Mouse (Mus musculus) neural tube, embryonic 13.5 days (tissue): ENCODE measurements around the gene Pxn. TPM values are rescaled to one million over a fixed set of nuclear protein-coding genes. Genes with fewer than 3 reads are reported as not detected.

Experiments used
- ATAC-seq: fragments of 200-750 bp; cut with Nextera tagmentation; 2 replicates; pipeline ENCODE4 v1.8.0; 2017; ENCODE audit warnings: low read depth, mild to moderate bottlenecking, moderate TSS enrichment, moderate library complexity
- H3K27ac ChIP-seq: fragments of 300-500 bp; sonication (generic); replicated peaks from 2 replicates; pipeline ENCODE4 v1.5.1; 2015; ENCODE audit warnings: moderate library complexity, mild to moderate bottlenecking, inconsistent platforms
- H3K27me3 ChIP-seq: fragments of 300-500 bp; sonication (generic); 2 replicates; pipeline ENCODE4 v1.6.1; 2015; ENCODE audit warnings: mild to moderate bottlenecking, inconsistent platforms
- H3K36me3 ChIP-seq: fragments of 300-500 bp; sonication (generic); 2 replicates; pipeline ENCODE4 v1.6.1; 2015; ENCODE audit warnings: mild to moderate bottlenecking, inconsistent platforms
- H3K4me1 ChIP-seq: fragments of 300-500 bp; sonication (generic); replicated peaks from 2 replicates; pipeline ENCODE4 v1.6.1; 2015; ENCODE audit warnings: inconsistent platforms
- H3K4me2 ChIP-seq: fragments of 300-500 bp; sonication (generic); 2 replicates; pipeline ENCODE4 v1.6.1; 2015; ENCODE audit warnings: inconsistent platforms, mild to moderate bottlenecking, moderate library complexity
- H3K4me3 ChIP-seq: fragments of 300-500 bp; sonication (generic); 2 replicates; pipeline ENCODE4 v1.5.1; 2015; ENCODE audit warnings: mild to moderate bottlenecking, inconsistent platforms
- H3K9ac ChIP-seq: fragments of 300-500 bp; sonication (generic); 2 replicates; pipeline ENCODE4 v1.6.1; 2015; ENCODE audit warnings: moderate library complexity, mild to moderate bottlenecking, inconsistent platforms
- H3K9me3 ChIP-seq: fragments of 300-500 bp; sonication (generic); 2 replicates; pipeline ENCODE4 v1.6.1; 2016; ENCODE audit warnings: inconsistent platforms
- WGBS: fragments of 180-500 bp; shearing (Covaris S2); methylation state at CpG from one replicate; pipeline ENCODE4 v1.1.7; 2015; 5-methylcytosine and 5-hydroxymethylcytosine counted together
- polyA plus RNA-seq: library from polyadenylated mRNA; unstranded; fragments of >200 nt; fragmentation: Nextera tagmentation; extraction: Ambion mirVana; gene quantifications from 2 replicates; pipeline ENCODE4 v1.2.1, GENCODE M21; 2015

Gene Pxn
- polyA plus RNA-seq, 1 experiment from 2014 or later: 26.5 TPM

GRCm38 (mm10) chr5:115524471-115524870, 18.0 kb downstream of the Pxn start:
- ATAC-seq: no peak
- Histone ChIP-seq H3K4me2 (no peak overlapping the region), H3K9me3 (no peaks in the 10 kb centered on the region), H3K4me1 (peaks cover 41% of the 10 kb centered on the region), H3K9ac (no peak overlapping the region), H3K36me3 (no peaks in the 10 kb centered on the region), H3K27me3 (no peaks in the 10 kb centered on the region), H3K27ac (no peak overlapping the region), H3K4me3 (no peak overlapping the region)
- WGBS: 50% methylated on average over 12 of the region's 12 CpGs

GRCm38 (mm10) chr5:115525416-115525815, 18.9 kb downstream of the Pxn start:
- Histone ChIP-seq H3K9me3 (no peaks in the 10 kb centered on the region), H3K4me2 (no peak overlapping the region), H3K4me1 (peaks cover 51% of the 10 kb centered on the region), H3K36me3 (no peaks in the 10 kb centered on the region), H3K4me3 (no peak overlapping the region), H3K9ac (no peak overlapping the region), H3K27me3 (no peaks in the 10 kb centered on the region), H3K27ac (no peak overlapping the region)
- WGBS: 98% methylated on average over 4 of the region's 4 CpGs
- ATAC-seq: no peak

GRCm38 (mm10) chr5:115525943-115526342, 19.5 kb downstream of the Pxn start:
- H3K27me3 ChIP-seq: no peaks in the 10 kb centered on the region
- H3K4me2 ChIP-seq: no peak overlapping the region
- H3K4me3 ChIP-seq: no peak overlapping the region
- no peaks in the 10 kb centered on the region for H3K9me3 ChIP-seq
- peaks cover 56% of the 10 kb centered on the region for H3K4me1 ChIP-seq
- no peaks in the 10 kb centered on the region for H3K36me3 ChIP-seq
- no peak overlapping the region for H3K27ac ChIP-seq
- 86% methylated on average over 9 of the region's 9 CpGs for WGBS
- no peak overlapping the region for H3K9ac ChIP-seq
- ATAC-seq: no peak

- Histone ChIP-seq H3K4me2 (no peak overlapping the region), H3K9ac (no peak overlapping the region)
- 87% methylated on average over 17 of the region's 17 CpGs for WGBS
Measured at GRCm38 (mm10) chr5:115526456-115527202, 20.2 kb downstream of the Pxn start.

GRCm38 (mm10) chr5:115528128-115528527, 21.7 kb downstream of the Pxn start:
- Histone ChIP-seq H3K4me2 (no peak overlapping the region), H3K36me3 (no peaks in the 10 kb centered on the region), H3K9ac (no peak overlapping the region), H3K9me3 (no peaks in the 10 kb centered on the region), H3K27ac (no peak overlapping the region), H3K4me1 (peaks cover 66% of the 10 kb centered on the region), H3K4me3 (no peak overlapping the region), H3K27me3 (no peaks in the 10 kb centered on the region)
- 89% methylated on average over 5 of the region's 5 CpGs for WGBS
- ATAC-seq: no peak

More at GRCm38 (mm10) chr5:115526456-115527202, 20.2 kb downstream of the Pxn start:
- no peaks in the 10 kb centered on the region for H3K9me3 ChIP-seq
- ATAC-seq: no peak
- H3K27me3 ChIP-seq: no peaks in the 10 kb centered on the region
- H3K4me1 ChIP-seq: peaks cover 63% of the 10 kb centered on the region
- H3K27ac ChIP-seq: no peak overlapping the region
- no peak overlapping the region for H3K4me3 ChIP-seq
- no peaks in the 10 kb centered on the region for H3K36me3 ChIP-seq

- Histone ChIP-seq H3K4me3 (no peak overlapping the region), H3K27me3 (no peaks in the 10 kb centered on the region), H3K9ac (no peak overlapping the region), H3K36me3 (no peaks in the 10 kb centered on the region), H3K4me2 (no peak overlapping the region), H3K9me3 (no peaks in the 10 kb centered on the region), H3K4me1 (peaks cover 64% of the 10 kb centered on the region), H3K27ac (peak overlapping the region; percentile 79; the same call in 1 of the 2 replicates)
- ATAC-seq: no peak
- WGBS: 75% methylated on average over 8 of the region's 8 CpGs
Measured at GRCm38 (mm10) chr5:115529364-115529741, 22.9 kb downstream of the Pxn start.

GRCm38 (mm10) chr5:115529742-115530446, 23.4 kb downstream of the Pxn start:
- Histone ChIP-seq H3K27me3 (no peaks in the 10 kb centered on the region), H3K9me3 (no peaks in the 10 kb centered on the region), H3K4me2 (no peak overlapping the region), H3K27ac (peak overlapping the region; percentile 79), H3K36me3 (no peaks in the 10 kb centered on the region), H3K4me1 (peaks cover 64% of the 10 kb centered on the region), H3K4me3 (no peak overlapping the region), H3K9ac (no peak overlapping the region)
- WGBS: 69% methylated on average over 7 of the region's 7 CpGs
- no peak for ATAC-seq

GRCm38 (mm10) chr5:115530447-115530809, 24.0 kb downstream of the Pxn start:
- Histone ChIP-seq H3K9ac (no peak overlapping the region; the same call in 1 of the 2 replicates), H3K4me2 (no peak overlapping the region), H3K27ac (peak overlapping the region; percentile 79), H3K4me3 (no peak overlapping the region), H3K36me3 (no peaks in the 10 kb centered on the region), H3K4me1 (peaks cover 64% of the 10 kb centered on the region), H3K27me3 (no peaks in the 10 kb centered on the region), H3K9me3 (no peaks in the 10 kb centered on the region)
- no peak for ATAC-seq
- 56% methylated on average over 8 of the region's 8 CpGs for WGBS

GRCm38 (mm10) chr5:115531671-115532270, 25.3 kb downstream of the Pxn start:
- Histone ChIP-seq H3K36me3 (no peaks in the 10 kb centered on the region), H3K27ac (peak overlapping the region; percentile 79), H3K9me3 (no peaks in the 10 kb centered on the region), H3K27me3 (no peaks in the 10 kb centered on the region), H3K4me2 (peak overlapping the region; percentile 22; the same call in 1 of the 2 replicates), H3K9ac (peak overlapping the region; percentile 41; the same call in 1 of the 2 replicates), H3K4me1 (peaks cover 67% of the 10 kb centered on the region), H3K4me3 (no peak overlapping the region)
- peak; percentile 55 for ATAC-seq
- whole genome bisulfite sequencing: 35% methylated on average over 18 of the region's 18 CpGs

GRCm38 (mm10) chr5:115534290-115534731, 27.8 kb downstream of the Pxn start:
- ATAC-seq: no peak
- 30% methylated on average over 16 of the region's 16 CpGs for WGBS
- H3K4me1 ChIP-seq: peaks cover 76% of the 10 kb centered on the region

GRCm38 (mm10) chr5:115534856-115535255, 28.4 kb downstream of the Pxn start:
- no peak overlapping the region for H3K9ac ChIP-seq
- no peaks in the 10 kb centered on the region for H3K27me3 ChIP-seq
- ATAC-seq: no peak
- peaks cover 70% of the 10 kb centered on the region for H3K4me1 ChIP-seq
- WGBS: 55% methylated on average over 8 of the region's 8 CpGs
- no peak overlapping the region for H3K27ac ChIP-seq
- H3K4me2 ChIP-seq: no peak overlapping the region
- H3K9me3 ChIP-seq: no peaks in the 10 kb centered on the region
- no peak overlapping the region for H3K4me3 ChIP-seq
- H3K36me3 ChIP-seq: no peaks in the 10 kb centered on the region

More at GRCm38 (mm10) chr5:115534290-115534731, 27.8 kb downstream of the Pxn start:
- no peak overlapping the region for H3K4me3 ChIP-seq
- H3K36me3 ChIP-seq: no peaks in the 10 kb centered on the region
- H3K27ac ChIP-seq: 0 out of 2 replicates have a peak overlapping the region, but pooled peaks have one; percentile 33
- H3K9me3 ChIP-seq: no peaks in the 10 kb centered on the region
- H3K4me2 ChIP-seq: 0 out of 2 replicates have a peak overlapping the region, but pooled peaks have one; percentile 7
- no peaks in the 10 kb centered on the region for H3K27me3 ChIP-seq
- H3K9ac ChIP-seq: no peak overlapping the region; the same call in 1 of the 2 replicates

- no peak overlapping the region for H3K4me2 ChIP-seq
- H3K9me3 ChIP-seq: no peaks in the 10 kb centered on the region
- H3K4me3 ChIP-seq: no peak overlapping the region
- ATAC-seq: no peak
- no peak overlapping the region for H3K27ac ChIP-seq
- H3K27me3 ChIP-seq: no peaks in the 10 kb centered on the region
- 32% methylated on average over 7 of the region's 7 CpGs for WGBS
- peaks cover 62% of the 10 kb centered on the region for H3K4me1 ChIP-seq
- H3K36me3 ChIP-seq: no peaks in the 10 kb centered on the region
- peak overlapping the region; percentile 3; the same call in 1 of the 2 replicates for H3K9ac ChIP-seq
Measured at GRCm38 (mm10) chr5:115535635-115536034, 29.2 kb downstream of the Pxn start.
